Mouse (Mus musculus): ENCODE results near the gene Olfr1394. TPM values are rescaled to one million over a fixed set of nuclear protein-coding genes. Genes with fewer than 3 reads are reported as not detected.
"Not testable (repeated sequence)": the region's sequence is repeated elsewhere in the genome, so short reads cannot be mapped to it uniquely, and the experiment has no call there.

Olfr1394 gene
- polyA plus RNA-seq, 1 experiment from 2014 or later = not detected

- no peaks in the 10 kb centered on the region for H3K36me3 ChIP-seq
- peak overlapping the region; percentile 69 for H3K4me2 ChIP-seq
- peaks cover 7% of the 10 kb centered on the region for H3K4me1 ChIP-seq (replicated peaks)
- H3K27me3 ChIP-seq = peaks cover 26% of the 10 kb centered on the region
- 7% methylated on average over 50 of the region's 50 CpGs for WGBS
- H3K4me3 ChIP-seq = peak overlapping the region; percentile 41
- no peaks in the 10 kb centered on the region for H3K9me3 ChIP-seq
- H3K9ac ChIP-seq = peak overlapping the region; percentile 56
- peak; percentile 79 for ATAC-seq (ENCODE audit: low read depth)
- no peak overlapping the region for H3K27ac ChIP-seq (replicated peaks)
Measured at GRCm38 (mm10) chr11:49168839-49169611, 14.8 kb downstream of the Olfr1394 start.

DNA sequence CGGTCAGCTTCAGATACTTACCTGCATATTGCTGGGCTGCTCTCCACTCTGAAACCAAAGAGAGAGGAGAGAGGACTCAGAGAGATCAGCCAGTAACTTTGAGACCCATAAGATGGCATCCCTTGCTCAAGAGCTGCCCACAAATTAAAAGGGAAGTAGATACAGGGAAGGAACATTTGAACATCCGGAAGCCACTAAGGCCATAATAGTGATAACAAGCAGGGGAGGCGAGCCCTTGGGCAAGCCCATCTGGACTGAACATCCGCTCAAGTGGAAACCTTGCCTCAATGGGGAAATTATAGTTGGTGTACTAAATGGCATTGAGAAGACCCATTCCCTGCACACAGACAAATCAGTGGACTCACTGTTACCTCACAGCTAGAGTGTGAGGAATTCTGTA, 16.4 kb downstream of the Olfr1394 start:
- H3K36me3 ChIP-seq = no peaks in the 10 kb centered on the region
- no peak overlapping the region for H3K4me2 ChIP-seq
- H3K27me3 ChIP-seq = peaks cover 26% of the 10 kb centered on the region
- peaks cover 7% of the 10 kb centered on the region for H3K4me1 ChIP-seq (replicated peaks)
- no peak overlapping the region for H3K27ac ChIP-seq (replicated peaks)
- WGBS = 88% methylated on average over 4 of the region's 4 CpGs
- no peaks in the 10 kb centered on the region for H3K9me3 ChIP-seq
- no peak for ATAC-seq (ENCODE audit: low read depth)
- H3K4me3 ChIP-seq = no peak overlapping the region
- H3K9ac ChIP-seq = no peak overlapping the region

GRCm38 (mm10) chr11:49175345-49175744, 21.2 kb downstream of the Olfr1394 start:
- Histone ChIP-seq H3K4me2 (no peak overlapping the region), H3K9ac (no peak overlapping the region), H3K4me3 (no peak overlapping the region), H3K36me3 (no peaks in the 10 kb centered on the region), H3K9me3 (no peaks in the 10 kb centered on the region), H3K27ac (replicated peaks) (no peak overlapping the region), H3K27me3 (no peaks in the 10 kb centered on the region), H3K4me1 (replicated peaks) (no peaks in the 10 kb centered on the region)
- WGBS = 88% methylated on average over 8 of the region's 8 CpGs
- ATAC-seq (ENCODE audit: low read depth) = no peak

DNA sequence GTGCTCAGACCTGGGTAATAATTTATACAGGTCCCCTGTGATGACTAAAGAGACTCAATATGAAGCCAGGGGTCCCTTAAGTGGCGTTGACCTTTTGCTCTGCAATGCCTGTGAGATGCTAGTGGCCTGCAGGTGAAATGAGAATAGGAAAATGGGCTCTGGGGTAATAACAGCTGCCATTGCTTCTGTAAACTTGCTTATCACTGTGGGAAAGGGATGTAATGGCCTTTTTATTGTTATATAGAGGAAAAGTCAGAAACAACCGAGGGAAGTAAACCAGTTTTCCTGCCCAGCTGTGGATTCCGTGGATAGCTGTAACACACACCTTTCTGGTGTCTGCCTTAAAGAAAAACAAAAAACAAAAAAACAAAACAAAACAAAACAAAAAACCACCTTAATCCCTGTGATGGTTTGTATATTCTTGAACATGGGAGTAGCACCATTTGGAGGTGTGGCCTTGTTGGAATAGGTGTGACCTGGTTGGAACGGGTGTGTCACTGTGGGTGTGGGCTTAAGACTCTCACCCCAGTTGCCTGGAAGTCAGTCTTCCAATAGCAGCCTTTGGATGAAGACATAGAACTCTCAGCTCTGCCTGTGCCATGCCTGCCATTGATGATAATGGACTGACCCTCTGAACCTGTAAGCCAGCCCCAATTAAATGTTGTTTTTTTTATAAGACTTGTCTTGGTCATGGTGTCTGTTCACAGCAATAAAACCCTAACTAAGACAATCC, 22.0 kb downstream of the Olfr1394 start:
- not testable (repeated sequence) for H3K4me2 ChIP-seq; ATAC-seq (ENCODE audit: low read depth)
- 66% methylated on average over 4 of the region's 4 CpGs for WGBS

DNA sequence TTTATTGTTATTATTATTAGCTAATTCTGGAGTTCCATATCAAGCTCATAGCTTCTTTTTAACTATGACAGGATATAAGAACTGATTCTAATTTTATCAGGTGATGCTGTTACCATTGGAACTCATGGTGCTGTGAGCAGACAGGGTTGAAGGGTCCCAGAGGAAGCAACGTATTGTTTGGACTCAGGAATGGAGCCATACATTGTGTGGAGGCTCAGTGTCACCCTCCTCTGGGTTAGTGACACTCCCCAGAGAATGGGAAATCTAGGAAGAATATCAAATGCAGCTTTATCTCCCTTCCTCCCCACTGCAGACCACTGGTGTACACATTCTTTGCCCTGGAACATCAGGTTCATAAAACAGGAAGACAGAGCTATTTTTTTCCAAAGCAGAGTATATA, 29.0 kb downstream of the Olfr1394 start:
- Histone ChIP-seq H3K9me3 (no peaks in the 10 kb centered on the region), H3K27ac (replicated peaks) (no peak overlapping the region), H3K27me3 (no peaks in the 10 kb centered on the region), H3K4me3 (no peak overlapping the region), H3K4me1 (replicated peaks) (no peaks in the 10 kb centered on the region), H3K36me3 (no peaks in the 10 kb centered on the region), H3K9ac (no peak overlapping the region), H3K4me2 (no peak overlapping the region)
- no peak for ATAC-seq (ENCODE audit: low read depth)
- 73% methylated on average over 1 of the region's 1 CpGs for WGBS

More for the DNA sequence above, 22.0 kb downstream of the Olfr1394 start:
- not testable (repeated sequence) for H3K27ac ChIP-seq (replicated peaks); H3K9me3 ChIP-seq; H3K27me3 ChIP-seq; H3K9ac ChIP-seq; H3K4me3 ChIP-seq; H3K4me1 ChIP-seq (replicated peaks); H3K36me3 ChIP-seq

GRCm38 (mm10) chr11:49186452-49186851, 32.3 kb downstream of the Olfr1394 start:
- Histone ChIP-seq H3K4me1 (replicated peaks) (no peaks in the 10 kb centered on the region), H3K36me3 (no peaks in the 10 kb centered on the region), H3K4me2 (no peak overlapping the region), H3K27ac (replicated peaks) (no peak overlapping the region), H3K9me3 (no peaks in the 10 kb centered on the region), H3K9ac (no peak overlapping the region), H3K4me3 (no peak overlapping the region), H3K27me3 (no peaks in the 10 kb centered on the region)
- 86% methylated on average over 6 of the region's 6 CpGs for WGBS
- no peak for ATAC-seq (ENCODE audit: low read depth)

GRCm38 (mm10) chr11:49186955-49187488, 32.8 kb downstream of the Olfr1394 start, which contains the start of gene Btnl9:
TSS of gene Btnl9 (minus strand) at chr11:49187159.
- WGBS = 80% methylated on average over 8 of the region's 8 CpGs
- no peak within 1 kb of the TSS for H3K4me3 ChIP-seq
- H3K9ac ChIP-seq = no peak within 1 kb of the TSS

GRCm38 (mm10) chr11:49187701-49188100, 33.5 kb downstream of the Olfr1394 start:
- Histone ChIP-seq H3K27ac (replicated peaks) (no peak overlapping the region), H3K4me3 (no peak overlapping the region), H3K27me3 (no peaks in the 10 kb centered on the region), H3K9me3 (no peaks in the 10 kb centered on the region), H3K9ac (no peak overlapping the region), H3K4me1 (replicated peaks) (no peaks in the 10 kb centered on the region), H3K36me3 (no peaks in the 10 kb centered on the region), H3K4me2 (no peak overlapping the region)
- 85% methylated on average over 10 of the region's 10 CpGs for WGBS
- no peak for ATAC-seq (ENCODE audit: low read depth)

More at GRCm38 (mm10) chr11:49186955-49187488, 32.8 kb downstream of the Olfr1394 start, which contains the start of gene Btnl9:
- no peak for ATAC-seq (ENCODE audit: low read depth)
- Histone ChIP-seq H3K27ac (replicated peaks) (no peak within 1 kb of the TSS), H3K9me3 (no peaks in the 10 kb centered on the region), H3K36me3 (no peaks in the 10 kb centered on the region), H3K4me1 (replicated peaks) (no peaks in the 10 kb centered on the region), H3K4me2 (no peak within 1 kb of the TSS), H3K27me3 (no peaks in the 10 kb centered on the region)

- Histone ChIP-seq H3K9me3 (no peaks in the 10 kb centered on the region), H3K4me1 (replicated peaks) (no peaks in the 10 kb centered on the region), H3K27me3 (no peaks in the 10 kb centered on the region), H3K4me3 (no peak overlapping the region), H3K36me3 (no peaks in the 10 kb centered on the region), H3K27ac (replicated peaks) (no peak overlapping the region), H3K4me2 (no peak overlapping the region), H3K9ac (no peak overlapping the region)
- WGBS = 6% methylated on average over 7 of the region's 7 CpGs
- no peak for ATAC-seq (ENCODE audit: low read depth)
Measured at GRCm38 (mm10) chr11:49189737-49190136, 35.6 kb downstream of the Olfr1394 start.

GRCm38 (mm10) chr11:49191083-49191482, 36.9 kb downstream of the Olfr1394 start:
- Histone ChIP-seq H3K27me3 (no peaks in the 10 kb centered on the region), H3K9me3 (no peaks in the 10 kb centered on the region), H3K27ac (replicated peaks) (no peak overlapping the region), H3K4me2 (no peak overlapping the region), H3K36me3 (no peaks in the 10 kb centered on the region), H3K9ac (no peak overlapping the region), H3K4me1 (replicated peaks) (no peaks in the 10 kb centered on the region), H3K4me3 (no peak overlapping the region)
- 53% methylated on average over 2 of the region's 2 CpGs for WGBS
- no peak for ATAC-seq (ENCODE audit: low read depth)

DNA sequence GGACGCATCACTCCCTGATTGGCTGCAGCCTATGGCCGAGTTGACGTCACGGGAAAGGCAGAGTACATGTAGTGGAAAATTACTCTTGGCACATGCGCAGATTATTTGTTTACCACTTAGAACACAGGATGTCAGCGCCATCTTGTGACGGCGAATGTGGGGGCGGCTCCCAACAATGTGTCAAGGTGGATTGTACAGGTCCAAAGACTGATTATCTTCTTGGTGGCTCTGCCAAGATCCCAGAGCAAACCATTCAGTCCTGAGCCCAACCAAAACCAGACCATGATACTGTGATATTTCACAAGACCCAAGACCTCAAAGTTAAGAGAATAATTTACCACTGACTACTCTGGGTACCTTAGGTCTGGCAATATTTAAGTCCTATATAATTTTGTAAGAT, 40.6 kb downstream of the Olfr1394 start:
- H3K4me3 ChIP-seq; H3K9me3 ChIP-seq; H3K4me1 ChIP-seq (replicated peaks); H3K4me2 ChIP-seq; H3K27me3 ChIP-seq; H3K9ac ChIP-seq; H3K36me3 ChIP-seq; H3K27ac ChIP-seq (replicated peaks); ATAC-seq (ENCODE audit: low read depth): not testable (repeated sequence)
- WGBS = 96% methylated on average over 9 of the region's 9 CpGs

DNA sequence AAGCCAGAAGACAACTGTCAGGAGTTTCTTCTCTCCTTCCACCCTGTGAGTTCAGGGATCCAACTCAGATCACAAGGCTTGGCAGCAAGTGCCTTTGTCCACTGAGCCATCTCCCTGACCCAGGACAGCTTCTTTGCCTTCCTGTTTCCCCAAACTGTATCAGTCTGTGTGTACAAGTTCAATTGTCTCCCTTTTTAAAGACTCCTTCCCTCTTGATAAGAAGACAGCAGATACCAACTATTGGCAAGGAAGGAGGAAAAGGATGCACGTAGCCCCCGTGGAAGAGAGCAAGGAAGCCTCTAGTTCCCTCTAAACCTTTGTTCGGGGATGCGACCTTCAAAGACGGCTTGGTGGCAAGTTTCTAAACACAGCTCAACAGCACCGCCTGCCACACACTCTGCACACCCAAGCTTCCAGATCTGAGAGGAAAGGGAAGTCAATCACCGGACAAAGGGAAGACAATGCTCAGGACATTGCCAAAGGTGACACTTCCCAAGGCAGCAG, 41.7 kb downstream of the Olfr1394 start:
- WGBS = 94% methylated on average over 7 of the region's 7 CpGs
- Histone ChIP-seq H3K4me2 (no peak overlapping the region), H3K27ac (replicated peaks) (no peak overlapping the region), H3K4me3 (no peak overlapping the region), H3K9me3 (no peaks in the 10 kb centered on the region), H3K4me1 (replicated peaks) (no peaks in the 10 kb centered on the region), H3K9ac (no peak overlapping the region), H3K36me3 (no peaks in the 10 kb centered on the region), H3K27me3 (no peaks in the 10 kb centered on the region)
- no peak for ATAC-seq (ENCODE audit: low read depth)
